Mouse (Mus musculus): ENCODE results near the gene Kdm4d.
"Not testable (repeated sequence)": the region's sequence is repeated elsewhere in the genome, so short reads cannot be mapped to it uniquely, and the experiment has no call there.

The Kdm4d gene

GRCm38 (mm10) chr9:14500023-14500915 is at the start of gene Kdm4d, which contains the start of gene Cwc15:
Gene Kdm4d, minus strand, starts transcription at chr9:14500482.
Gene Cwc15, plus strand, starts transcription at chr9:14500617.
- DNase-seq (ENCODE audit: low spot score in 2 of 2), result peak; percentile 88 to 95

- no peak for DNase-seq (ENCODE audit: low spot score in 2 of 2)
Measured at GRCm38 (mm10) chr9:14548366-14548761, 48.1 kb upstream of the Kdm4d start.

- no peak for DNase-seq (ENCODE audit: low spot score in 2 of 2)
Measured at GRCm38 (mm10) chr9:14547584-14548365, 47.5 kb upstream of the Kdm4d start.

GRCm38 (mm10) chr9:14544034-14544757 is 43.9 kb upstream of the Kdm4d start:
- DNase-seq (ENCODE audit: low spot score in 2 of 2), result no peak

GRCm38 (mm10) chr9:14534833-14535456 is 34.7 kb upstream of the Kdm4d start:
- DNase-seq (ENCODE audit: low spot score in 2 of 2), result no peak

GRCm38 (mm10) chr9:14533659-14534058 is 33.4 kb upstream of the Kdm4d start:
- no peak for DNase-seq (ENCODE audit: low spot score in 2 of 2)

GRCm38 (mm10) chr9:14532283-14532682 is 32.0 kb upstream of the Kdm4d start:
- DNase-seq (ENCODE audit: low spot score in 2 of 2), result no peak

GRCm38 (mm10) chr9:14530004-14530403 is 29.7 kb upstream of the Kdm4d start:
- no peak for DNase-seq (ENCODE audit: low spot score in 2 of 2)

GRCm38 (mm10) chr9:14523408-14524043 is 23.2 kb upstream of the Kdm4d start:
- peak; percentile 35 to 70 for DNase-seq (ENCODE audit: low spot score in 2 of 2)

GRCm38 (mm10) chr9:14521695-14522094 is 21.4 kb upstream of the Kdm4d start:
- no peak for DNase-seq (ENCODE audit: low spot score in 2 of 2)

GRCm38 (mm10) chr9:14520971-14521670 is 20.8 kb upstream of the Kdm4d start:
- DNase-seq (ENCODE audit: low spot score in 2 of 2), result no peak

GRCm38 (mm10) chr9:14518105-14518504 is 17.8 kb upstream of the Kdm4d start:
- DNase-seq (ENCODE audit: low spot score in 2 of 2), result no peak

GRCm38 (mm10) chr9:14517296-14517695 is 17.0 kb upstream of the Kdm4d start:
- DNase-seq (ENCODE audit: low spot score in 2 of 2), result no peak

- no peak for DNase-seq (ENCODE audit: low spot score in 2 of 2)
Measured at GRCm38 (mm10) chr9:14512633-14513445, 12.6 kb upstream of the Kdm4d start.

GRCm38 (mm10) chr9:14500916-14501424 is 688 bp upstream of the Kdm4d start:
- DNase-seq (ENCODE audit: low spot score in 2 of 2), result no peak

GRCm38 (mm10) chr9:14498896-14499705 is 1.2 kb downstream of the Kdm4d start:
- DNase-seq (ENCODE audit: low spot score in 2 of 2), result no peak

- DNase-seq (ENCODE audit: low spot score in 2 of 2), result not testable (repeated sequence)
Measured at GRCm38 (mm10) chr9:14463668-14464067, 36.6 kb downstream of the Kdm4d start.

- DNase-seq (ENCODE audit: low spot score in 2 of 2), result not testable (repeated sequence)
Measured at GRCm38 (mm10) chr9:14462536-14462935, 37.7 kb downstream of the Kdm4d start.
